Mouse (Mus musculus): ENCODE data around the gene Dnm3. TPM values are rescaled to one million over a fixed set of nuclear protein-coding genes. Genes with fewer than 3 reads are reported as not detected.

The Dnm3 gene
- polyA plus RNA-seq, 1 experiment = 3.5 TPM

DNA sequence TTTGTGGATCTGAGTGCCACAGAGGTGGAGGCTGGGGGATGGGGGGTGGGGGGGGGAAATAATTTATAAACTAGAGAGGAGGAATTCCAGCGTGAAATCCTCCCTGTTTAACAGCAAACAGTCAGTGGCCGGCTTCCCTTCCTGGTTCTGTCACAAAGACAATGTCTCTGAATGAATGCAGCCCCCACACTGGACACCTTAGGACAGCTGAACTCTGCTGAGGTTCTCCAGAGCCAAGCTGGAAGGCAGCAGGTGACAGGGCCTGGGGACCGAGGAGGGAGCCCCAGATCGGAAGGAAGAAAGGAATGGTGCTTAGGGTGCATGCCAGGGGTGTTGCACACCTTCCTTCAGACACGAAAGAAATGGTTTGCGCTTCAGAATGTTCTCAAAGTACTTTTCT, 24.8 kb downstream of the Dnm3 start:
- H3K27ac ChIP-seq (ENCODE audit: control insufficient read depth, insufficient read depth, low read depth, low read length, poor library complexity) = no peak overlapping the region
- H3K4me1 ChIP-seq (ENCODE audit: control insufficient read depth, insufficient read depth, low read length) = no peaks in the 10 kb centered on the region
- no peak overlapping the region for H3K4me3 ChIP-seq (replicated peaks; ENCODE audit: control insufficient read depth, low read depth, low read length)
- TF ChIP-seq POLR2A (IDR thresholded peaks at IDR 0.05; ENCODE audit: borderline replicate concordance, control insufficient read depth, low read depth, low read length) = no peak
- TF ChIP-seq CTCF (IDR thresholded peaks at IDR 0.05; ENCODE audit: control insufficient read depth, insufficient read depth, low read length) = no peak
- WGBS = 78% methylated on average over 6 of the region's 6 CpGs

DNA sequence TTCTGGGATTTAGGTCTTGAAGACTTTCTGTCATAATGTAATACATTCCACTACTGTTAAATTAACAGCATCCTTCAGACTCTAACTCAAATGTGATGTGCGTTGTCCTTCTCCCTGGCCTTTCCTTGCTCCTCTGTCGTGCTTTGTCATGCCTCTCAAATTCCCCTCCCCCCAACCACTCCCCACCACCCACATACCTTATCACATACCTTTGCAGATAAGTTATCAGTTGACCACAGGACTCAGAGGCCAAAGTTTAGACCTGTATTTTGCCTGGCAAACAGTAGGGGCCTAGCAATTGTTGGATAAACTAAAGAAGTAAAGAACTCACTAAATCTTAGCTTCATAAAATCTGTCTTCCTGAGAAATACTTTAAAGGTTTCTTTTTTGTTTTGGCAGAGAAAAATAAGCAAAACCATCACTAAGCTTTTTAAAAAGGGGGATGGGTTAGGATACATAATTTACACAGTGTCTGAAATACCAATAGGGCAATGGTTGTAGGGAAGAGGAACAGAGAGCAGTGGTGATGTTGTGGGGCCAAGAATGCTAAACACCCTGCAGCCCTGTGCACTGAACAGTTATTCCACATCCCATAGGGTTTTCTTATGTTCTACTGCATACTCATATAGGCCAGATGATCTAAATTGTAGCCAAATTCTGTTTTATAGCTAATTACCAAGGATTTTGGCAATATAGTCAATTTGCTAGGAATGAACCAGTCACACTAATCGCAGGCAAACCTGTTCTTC, 28.5 kb downstream of the Dnm3 start:
- TF ChIP-seq CTCF (IDR thresholded peaks at IDR 0.05; ENCODE audit: control insufficient read depth, insufficient read depth, low read length) = no peak
- TF ChIP-seq POLR2A (IDR thresholded peaks at IDR 0.05; ENCODE audit: borderline replicate concordance, control insufficient read depth, low read depth, low read length) = no peak
- 76% methylated on average over 3 of the region's 3 CpGs for WGBS

DNA sequence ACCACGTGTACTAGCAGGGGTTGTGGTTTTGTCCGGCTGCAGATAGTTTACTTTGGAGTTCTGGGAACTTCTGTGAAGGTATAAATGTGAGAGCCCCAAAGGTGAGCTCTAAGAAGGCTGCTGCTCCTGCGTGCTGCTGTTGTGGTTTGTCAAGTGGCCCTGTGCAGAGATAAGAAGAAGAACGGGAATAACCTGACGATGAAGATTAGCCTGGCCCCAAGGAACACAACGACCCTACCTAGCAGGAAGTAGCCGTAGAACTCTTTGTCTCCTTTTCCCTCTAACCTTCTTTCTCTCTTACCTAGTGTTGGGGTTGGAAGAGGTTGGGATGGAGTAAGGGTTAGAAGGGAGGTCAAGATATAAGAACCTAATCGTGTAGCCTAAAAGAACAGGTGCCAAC, 33.0 kb downstream of the Dnm3 start:
- Histone ChIP-seq H3K4me3 (replicated peaks; ENCODE audit: control insufficient read depth, low read depth, low read length) (no peak overlapping the region), H3K4me1 (ENCODE audit: control insufficient read depth, insufficient read depth, low read length) (no peaks in the 10 kb centered on the region), H3K27ac (ENCODE audit: control insufficient read depth, insufficient read depth, low read depth, low read length, poor library complexity) (no peak overlapping the region)
- TF ChIP-seq POLR2A (IDR thresholded peaks at IDR 0.05; ENCODE audit: borderline replicate concordance, control insufficient read depth, low read depth, low read length) (no peak), CTCF (IDR thresholded peaks at IDR 0.05; ENCODE audit: control insufficient read depth, insufficient read depth, low read length) (no peak)
- 48% methylated on average over 8 of the region's 8 CpGs for WGBS

More for the DNA sequence above, 28.5 kb downstream of the Dnm3 start:
- Histone ChIP-seq H3K4me3 (replicated peaks; ENCODE audit: control insufficient read depth, low read depth, low read length) (no peak overlapping the region), H3K4me1 (ENCODE audit: control insufficient read depth, insufficient read depth, low read length) (no peaks in the 10 kb centered on the region), H3K27ac (ENCODE audit: control insufficient read depth, insufficient read depth, low read depth, low read length, poor library complexity) (no peak overlapping the region)

- Histone ChIP-seq H3K4me3 (replicated peaks; ENCODE audit: control insufficient read depth, low read depth, low read length) (no peak overlapping the region), H3K27ac (ENCODE audit: control insufficient read depth, insufficient read depth, low read depth, low read length, poor library complexity) (no peak overlapping the region), H3K4me1 (ENCODE audit: control insufficient read depth, insufficient read depth, low read length) (no peaks in the 10 kb centered on the region)
- TF ChIP-seq CTCF (IDR thresholded peaks at IDR 0.05; ENCODE audit: control insufficient read depth, insufficient read depth, low read length) = no peak
- TF ChIP-seq POLR2A (IDR thresholded peaks at IDR 0.05; ENCODE audit: borderline replicate concordance, control insufficient read depth, low read depth, low read length) = no peak
These were observed 38.3 kb downstream of the Dnm3 start for GRCm38 (mm10) chr1:162439576-162439975.

GRCm38 (mm10) chr1:162436672-162437071, 41.2 kb downstream of the Dnm3 start:
- 78% methylated on average over 3 of the region's 3 CpGs for WGBS
- H3K4me1 ChIP-seq (ENCODE audit: control insufficient read depth, insufficient read depth, low read length) = no peaks in the 10 kb centered on the region
- no peak overlapping the region for H3K27ac ChIP-seq (ENCODE audit: control insufficient read depth, insufficient read depth, low read depth, low read length, poor library complexity)
- H3K4me3 ChIP-seq (replicated peaks; ENCODE audit: control insufficient read depth, low read depth, low read length) = no peak overlapping the region
- TF ChIP-seq CTCF (IDR thresholded peaks at IDR 0.05; ENCODE audit: control insufficient read depth, insufficient read depth, low read length) = no peak
- no peak for TF ChIP-seq POLR2A (IDR thresholded peaks at IDR 0.05; ENCODE audit: borderline replicate concordance, control insufficient read depth, low read depth, low read length)

- Histone ChIP-seq H3K27ac (ENCODE audit: control insufficient read depth, insufficient read depth, low read depth, low read length, poor library complexity) (no peak overlapping the region), H3K4me3 (replicated peaks; ENCODE audit: control insufficient read depth, low read depth, low read length) (no peak overlapping the region), H3K4me1 (ENCODE audit: control insufficient read depth, insufficient read depth, low read length) (no peaks in the 10 kb centered on the region)
- WGBS = 4% methylated on average over 2 of the region's 2 CpGs
- no peak for TF ChIP-seq CTCF (IDR thresholded peaks at IDR 0.05; ENCODE audit: control insufficient read depth, insufficient read depth, low read length)
These were observed 48.9 kb downstream of the Dnm3 start for GRCm38 (mm10) chr1:162428904-162429303.

- 84% methylated on average over 15 of the region's 15 CpGs for WGBS
- no peak overlapping the region for H3K4me3 ChIP-seq (replicated peaks; ENCODE audit: control insufficient read depth, low read depth, low read length)
- H3K27ac ChIP-seq (ENCODE audit: control insufficient read depth, insufficient read depth, low read depth, low read length, poor library complexity) = no peak overlapping the region
- no peak for TF ChIP-seq CTCF (IDR thresholded peaks at IDR 0.05; ENCODE audit: control insufficient read depth, insufficient read depth, low read length)
- no peak for TF ChIP-seq POLR2A (IDR thresholded peaks at IDR 0.05; ENCODE audit: borderline replicate concordance, control insufficient read depth, low read depth, low read length)
- no peaks in the 10 kb centered on the region for H3K4me1 ChIP-seq (ENCODE audit: control insufficient read depth, insufficient read depth, low read length)
These were observed 51.8 kb downstream of the Dnm3 start for GRCm38 (mm10) chr1:162425930-162426478.

- H3K4me1 ChIP-seq (ENCODE audit: control insufficient read depth, insufficient read depth, low read length) = no peaks in the 10 kb centered on the region
- H3K4me3 ChIP-seq (replicated peaks; ENCODE audit: control insufficient read depth, low read depth, low read length) = no peak overlapping the region
- 77% methylated on average over 6 of the region's 6 CpGs for WGBS
- TF ChIP-seq POLR2A (IDR thresholded peaks at IDR 0.05; ENCODE audit: borderline replicate concordance, control insufficient read depth, low read depth, low read length) (no peak), CTCF (IDR thresholded peaks at IDR 0.05; ENCODE audit: control insufficient read depth, insufficient read depth, low read length) (no peak)
- H3K27ac ChIP-seq (ENCODE audit: control insufficient read depth, insufficient read depth, low read depth, low read length, poor library complexity) = no peak overlapping the region
These were observed 55.0 kb downstream of the Dnm3 start for GRCm38 (mm10) chr1:162422826-162423225.
